Mouse (Mus musculus): Measurements from ENCODE around the gene Gm3373.
"Not testable (repeated sequence)": the region's sequence is repeated elsewhere in the genome, so short reads cannot be mapped to it uniquely, and the experiment has no call there.

Gene Gm3373

DNA sequence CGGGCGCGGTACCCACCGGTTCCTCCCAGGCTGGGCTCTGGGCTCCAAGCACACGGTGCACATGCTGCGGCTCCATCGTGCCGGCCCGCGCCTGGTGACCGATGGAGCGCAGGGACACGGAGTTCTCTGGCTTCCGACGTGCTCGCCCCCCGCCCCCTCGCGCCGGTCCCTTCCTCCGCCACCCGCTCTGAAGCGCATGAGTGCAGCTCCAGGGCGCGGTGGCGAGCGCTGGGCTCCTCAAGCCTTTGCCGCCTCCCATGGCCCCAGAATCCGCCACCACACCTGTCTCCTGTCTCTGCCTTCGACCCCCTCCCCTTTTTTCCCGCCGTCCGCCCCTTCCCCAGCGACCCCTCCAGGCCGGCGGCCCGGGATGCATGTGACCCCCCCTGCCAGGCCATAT lies at the start of gene Gm3373:
TSS of gene Gm3373 (minus strand) at position 101 of the 400 bp plus-strand sequence.
- in situ Hi-C loops (cut with MboI, MseI): not testable (repeated sequence)

- in situ Hi-C loops (cut with MboI, MseI): not testable (repeated sequence)
Measured at GRCm38 (mm10) chr14:5687357-5687756, 54.0 kb downstream of the Gm3373 start, which contains the start of gene Gm9603. Gene Gm9603 (minus strand): TSS chr14:5687457.

All from T-helper 2 cell (primary cell).